Mouse (Mus musculus): ENCODE results near the gene Cnr1. TPM values are rescaled to one million over a fixed set of nuclear protein-coding genes. Genes with fewer than 3 reads are reported as not detected.

Cnr1 gene
- polyA plus RNA-seq, 1 experiment = 1.6 TPM

DNA sequence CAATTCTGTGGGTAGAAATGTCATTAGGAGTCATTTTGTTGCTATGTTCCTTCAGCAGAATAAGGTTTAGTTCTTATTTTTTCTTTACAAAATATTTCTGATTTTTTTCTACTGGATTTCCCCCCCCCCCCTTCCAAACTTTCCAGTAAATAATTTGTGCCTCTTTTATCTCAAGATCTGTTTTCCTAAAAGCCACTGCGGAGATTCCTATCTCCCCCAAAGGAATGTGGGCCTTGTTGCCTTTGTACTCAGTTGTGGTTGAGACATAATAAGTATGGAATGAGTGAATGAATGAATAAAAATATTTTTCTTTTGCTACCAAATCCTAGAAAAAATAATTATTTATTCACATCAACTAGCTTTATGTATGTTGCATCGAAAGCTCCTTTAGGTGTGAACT lies 28.9 kb upstream of the Cnr1 start:
- Histone ChIP-seq H3K27me3 (ENCODE audit: control insufficient read depth, insufficient read depth, low read length) (no peaks in the 10 kb centered on the region), H3K4me1 (ENCODE audit: control insufficient read depth, insufficient read depth, low read length) (peaks cover 10% of the 10 kb centered on the region), H3K4me3 (ENCODE audit: control insufficient read depth, low read depth, low read length) (no peak overlapping the region), H3K36me3 (ENCODE audit: control insufficient read depth, insufficient read depth, low read length) (no peaks in the 10 kb centered on the region), H3K27ac (ENCODE audit: control insufficient read depth, insufficient read depth, low read depth, low read length) (no peak overlapping the region)
- TF ChIP-seq POLR2A (IDR thresholded peaks at IDR 0.05; ENCODE audit: control insufficient read depth, low read depth, low read length) (no peak), CTCF (IDR thresholded peaks at IDR 0.05; ENCODE audit: control insufficient read depth, insufficient read depth, insufficient replicate concordance, low read depth, low read length) (no peak)

DNA sequence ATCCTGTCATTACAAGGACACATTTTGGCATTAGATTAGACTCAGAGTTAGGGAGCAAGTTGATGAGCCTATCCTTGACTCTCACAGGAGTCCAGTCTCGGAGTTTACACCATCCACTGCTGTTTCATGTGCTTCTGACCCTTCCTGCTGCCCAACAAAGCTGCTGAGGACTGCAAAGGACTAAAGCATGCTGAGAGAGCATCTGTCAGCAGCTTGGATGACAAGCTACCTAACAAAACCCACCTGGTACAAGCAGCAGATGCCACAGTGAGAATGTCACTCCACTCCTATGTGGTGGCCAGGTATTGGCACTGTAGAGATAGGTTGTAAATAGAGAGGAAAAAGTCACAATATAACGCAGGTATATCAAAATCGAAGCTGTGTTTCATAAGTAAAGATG lies 22.7 kb upstream of the Cnr1 start:
- no peak overlapping the region for H3K27ac ChIP-seq (ENCODE audit: control insufficient read depth, insufficient read depth, low read depth, low read length)
- no peaks in the 10 kb centered on the region for H3K27me3 ChIP-seq (ENCODE audit: control insufficient read depth, insufficient read depth, low read length)
- no peak overlapping the region for H3K4me3 ChIP-seq (ENCODE audit: control insufficient read depth, low read depth, low read length)
- H3K4me1 ChIP-seq (ENCODE audit: control insufficient read depth, insufficient read depth, low read length) = no peaks in the 10 kb centered on the region
- no peaks in the 10 kb centered on the region for H3K36me3 ChIP-seq (ENCODE audit: control insufficient read depth, insufficient read depth, low read length)
- TF ChIP-seq CTCF (IDR thresholded peaks at IDR 0.05; ENCODE audit: control insufficient read depth, insufficient read depth, insufficient replicate concordance, low read depth, low read length) (no peak), POLR2A (IDR thresholded peaks at IDR 0.05; ENCODE audit: control insufficient read depth, low read depth, low read length) (no peak)

DNA sequence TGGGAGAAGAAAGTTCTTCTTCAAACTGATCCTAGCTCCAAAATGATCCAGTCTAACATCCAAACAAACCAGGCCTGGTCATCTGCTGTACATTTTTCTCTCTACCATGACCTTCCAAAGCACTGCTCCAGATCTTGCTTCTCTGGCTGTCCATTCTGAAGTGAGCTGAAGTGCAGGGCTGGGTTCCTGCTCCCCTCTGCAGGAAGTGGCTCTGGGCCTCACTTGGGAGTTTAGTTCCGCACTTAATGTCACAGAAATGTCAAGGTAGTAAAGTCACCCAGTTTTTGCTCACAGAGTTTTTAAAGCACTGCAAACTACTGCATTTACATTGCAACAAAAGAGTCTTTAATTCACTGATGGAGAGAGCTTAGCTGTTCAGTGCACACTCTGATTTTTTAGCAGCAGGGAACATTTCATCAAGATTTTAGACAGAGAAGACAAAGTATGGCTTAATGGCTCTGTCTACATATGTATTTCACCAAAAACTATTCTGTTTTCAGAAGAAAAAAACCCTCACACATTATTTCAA lies 20.5 kb upstream of the Cnr1 start:
- Histone ChIP-seq H3K27me3 (ENCODE audit: control insufficient read depth, insufficient read depth, low read length) (no peaks in the 10 kb centered on the region), H3K4me3 (ENCODE audit: control insufficient read depth, low read depth, low read length) (no peak overlapping the region), H3K27ac (ENCODE audit: control insufficient read depth, insufficient read depth, low read depth, low read length) (no peak overlapping the region), H3K4me1 (ENCODE audit: control insufficient read depth, insufficient read depth, low read length) (no peaks in the 10 kb centered on the region), H3K36me3 (ENCODE audit: control insufficient read depth, insufficient read depth, low read length) (no peaks in the 10 kb centered on the region)
- no peak for TF ChIP-seq POLR2A (IDR thresholded peaks at IDR 0.05; ENCODE audit: control insufficient read depth, low read depth, low read length)
- TF ChIP-seq CTCF (IDR thresholded peaks at IDR 0.05; ENCODE audit: control insufficient read depth, insufficient read depth, insufficient replicate concordance, low read depth, low read length) = no peak

DNA sequence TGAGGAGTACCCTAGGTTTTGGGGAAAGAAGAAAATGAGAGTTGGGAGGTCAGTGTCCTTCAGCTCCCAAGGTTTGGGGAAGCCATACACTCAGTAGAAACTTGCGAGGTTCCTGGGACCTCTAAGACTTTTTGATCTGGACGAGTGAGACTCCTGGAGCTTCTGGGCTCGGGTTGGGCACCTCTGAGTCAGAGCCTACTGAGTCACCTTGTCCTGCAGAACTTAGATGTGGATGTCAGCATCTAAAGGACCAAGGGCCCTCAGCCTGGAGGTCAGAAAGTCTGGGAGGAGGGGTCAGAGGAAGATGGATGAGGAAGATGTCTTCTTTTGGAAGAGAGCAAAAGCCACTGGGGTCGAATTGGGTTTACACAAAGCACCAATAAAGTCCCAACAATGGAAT lies 19.6 kb upstream of the Cnr1 start:
- Histone ChIP-seq H3K4me1 (ENCODE audit: control insufficient read depth, insufficient read depth, low read length) (no peaks in the 10 kb centered on the region), H3K36me3 (ENCODE audit: control insufficient read depth, insufficient read depth, low read length) (no peaks in the 10 kb centered on the region), H3K27me3 (ENCODE audit: control insufficient read depth, insufficient read depth, low read length) (no peaks in the 10 kb centered on the region), H3K4me3 (ENCODE audit: control insufficient read depth, low read depth, low read length) (no peak overlapping the region), H3K27ac (ENCODE audit: control insufficient read depth, insufficient read depth, low read depth, low read length) (no peak overlapping the region)
- no peak for TF ChIP-seq CTCF (IDR thresholded peaks at IDR 0.05; ENCODE audit: control insufficient read depth, insufficient read depth, insufficient replicate concordance, low read depth, low read length)
- no peak for TF ChIP-seq POLR2A (IDR thresholded peaks at IDR 0.05; ENCODE audit: control insufficient read depth, low read depth, low read length)

DNA sequence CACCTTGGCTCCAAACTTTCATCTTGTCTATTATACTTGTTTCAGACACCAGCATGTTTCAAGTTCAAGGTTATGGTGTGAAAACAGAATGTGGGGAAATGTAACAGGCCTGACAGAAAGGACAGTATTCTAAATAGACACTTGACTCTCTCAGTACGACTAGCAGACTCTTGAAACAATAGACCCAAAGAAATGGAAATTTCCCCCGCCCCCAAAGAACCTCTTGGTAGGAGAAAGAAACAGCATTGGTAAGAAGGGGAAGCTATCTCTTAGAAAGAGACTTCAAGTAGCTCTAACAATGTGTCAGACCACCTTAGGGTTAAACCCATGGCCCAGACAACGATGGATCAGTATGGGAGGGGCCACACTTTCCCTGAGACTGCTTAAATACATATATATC lies 15.6 kb upstream of the Cnr1 start:
- no peak overlapping the region for H3K4me3 ChIP-seq (ENCODE audit: control insufficient read depth, low read depth, low read length)
- no peak overlapping the region for H3K27ac ChIP-seq (ENCODE audit: control insufficient read depth, insufficient read depth, low read depth, low read length)
- TF ChIP-seq CTCF (IDR thresholded peaks at IDR 0.05; ENCODE audit: control insufficient read depth, insufficient read depth, insufficient replicate concordance, low read depth, low read length) (no peak), POLR2A (IDR thresholded peaks at IDR 0.05; ENCODE audit: control insufficient read depth, low read depth, low read length) (no peak)
- no peaks in the 10 kb centered on the region for H3K4me1 ChIP-seq (ENCODE audit: control insufficient read depth, insufficient read depth, low read length)
- no peaks in the 10 kb centered on the region for H3K27me3 ChIP-seq (ENCODE audit: control insufficient read depth, insufficient read depth, low read length)
- no peaks in the 10 kb centered on the region for H3K36me3 ChIP-seq (ENCODE audit: control insufficient read depth, insufficient read depth, low read length)

DNA sequence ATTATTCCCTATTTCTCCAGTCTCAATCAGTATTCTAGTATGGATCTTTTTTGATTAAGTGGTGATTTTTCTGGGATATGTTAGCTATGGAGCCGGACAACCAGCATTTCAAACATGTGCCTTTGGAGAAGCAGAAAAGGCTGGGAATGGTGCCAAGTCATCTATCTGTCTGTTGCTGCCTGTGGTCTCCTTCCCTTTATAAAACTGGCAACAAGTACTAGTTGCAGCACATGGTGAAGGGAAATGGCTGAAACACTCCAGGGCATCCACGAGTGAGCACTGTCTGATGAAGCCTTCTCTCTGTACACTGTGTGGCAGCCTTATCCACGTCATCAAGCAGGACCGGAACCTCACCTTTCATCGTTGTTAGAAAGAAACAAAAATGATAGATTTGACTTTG lies 8.7 kb upstream of the Cnr1 start:
- TF ChIP-seq POLR2A (IDR thresholded peaks at IDR 0.05; ENCODE audit: control insufficient read depth, low read depth, low read length) = no peak
- TF ChIP-seq CTCF (IDR thresholded peaks at IDR 0.05; ENCODE audit: control insufficient read depth, insufficient read depth, insufficient replicate concordance, low read depth, low read length) = no peak
- H3K4me3 ChIP-seq (ENCODE audit: control insufficient read depth, low read depth, low read length) = no peak overlapping the region
- H3K4me1 ChIP-seq (ENCODE audit: control insufficient read depth, insufficient read depth, low read length) = no peaks in the 10 kb centered on the region
- no peaks in the 10 kb centered on the region for H3K36me3 ChIP-seq (ENCODE audit: control insufficient read depth, insufficient read depth, low read length)
- H3K27ac ChIP-seq (ENCODE audit: control insufficient read depth, insufficient read depth, low read depth, low read length) = no peak overlapping the region
- H3K27me3 ChIP-seq (ENCODE audit: control insufficient read depth, insufficient read depth, low read length) = no peaks in the 10 kb centered on the region

DNA sequence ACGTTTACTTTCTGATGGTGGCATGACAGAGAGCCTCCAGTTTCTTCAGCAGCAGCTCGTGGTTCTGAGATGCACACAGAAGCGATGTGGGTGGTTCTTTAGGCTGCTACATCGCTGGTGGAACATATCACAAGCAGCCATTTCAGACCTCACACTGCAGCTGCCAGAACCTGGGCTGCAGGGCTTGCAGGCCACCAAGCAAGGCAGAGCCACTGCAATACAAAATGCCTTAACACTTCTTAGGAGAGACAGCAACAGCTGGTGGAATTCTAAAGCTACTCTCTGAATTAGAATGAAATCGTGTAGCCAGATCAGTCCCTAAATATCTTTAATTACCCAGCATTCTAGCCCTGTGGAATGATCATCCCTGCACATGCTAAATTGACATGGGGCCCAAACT lies 3.6 kb upstream of the Cnr1 start:
- Histone ChIP-seq H3K4me1 (ENCODE audit: control insufficient read depth, insufficient read depth, low read length) (peaks cover 12% of the 10 kb centered on the region), H3K4me3 (ENCODE audit: control insufficient read depth, low read depth, low read length) (no peak overlapping the region), H3K27me3 (ENCODE audit: control insufficient read depth, insufficient read depth, low read length) (no peaks in the 10 kb centered on the region), H3K36me3 (ENCODE audit: control insufficient read depth, insufficient read depth, low read length) (no peaks in the 10 kb centered on the region), H3K27ac (ENCODE audit: control insufficient read depth, insufficient read depth, low read depth, low read length) (no peak overlapping the region)
- TF ChIP-seq POLR2A (IDR thresholded peaks at IDR 0.05; ENCODE audit: control insufficient read depth, low read depth, low read length) (no peak), CTCF (IDR thresholded peaks at IDR 0.05; ENCODE audit: control insufficient read depth, insufficient read depth, insufficient replicate concordance, low read depth, low read length) (no peak)
